Mouse (Mus musculus): ENCODE measurements around the gene Robo1. TPM values are rescaled to one million over a fixed set of nuclear protein-coding genes. Genes with fewer than 3 reads are reported as not detected.

Gene Robo1
- polyA plus RNA-seq, 1 experiment from 2014 or later: 91.8 TPM

DNA sequence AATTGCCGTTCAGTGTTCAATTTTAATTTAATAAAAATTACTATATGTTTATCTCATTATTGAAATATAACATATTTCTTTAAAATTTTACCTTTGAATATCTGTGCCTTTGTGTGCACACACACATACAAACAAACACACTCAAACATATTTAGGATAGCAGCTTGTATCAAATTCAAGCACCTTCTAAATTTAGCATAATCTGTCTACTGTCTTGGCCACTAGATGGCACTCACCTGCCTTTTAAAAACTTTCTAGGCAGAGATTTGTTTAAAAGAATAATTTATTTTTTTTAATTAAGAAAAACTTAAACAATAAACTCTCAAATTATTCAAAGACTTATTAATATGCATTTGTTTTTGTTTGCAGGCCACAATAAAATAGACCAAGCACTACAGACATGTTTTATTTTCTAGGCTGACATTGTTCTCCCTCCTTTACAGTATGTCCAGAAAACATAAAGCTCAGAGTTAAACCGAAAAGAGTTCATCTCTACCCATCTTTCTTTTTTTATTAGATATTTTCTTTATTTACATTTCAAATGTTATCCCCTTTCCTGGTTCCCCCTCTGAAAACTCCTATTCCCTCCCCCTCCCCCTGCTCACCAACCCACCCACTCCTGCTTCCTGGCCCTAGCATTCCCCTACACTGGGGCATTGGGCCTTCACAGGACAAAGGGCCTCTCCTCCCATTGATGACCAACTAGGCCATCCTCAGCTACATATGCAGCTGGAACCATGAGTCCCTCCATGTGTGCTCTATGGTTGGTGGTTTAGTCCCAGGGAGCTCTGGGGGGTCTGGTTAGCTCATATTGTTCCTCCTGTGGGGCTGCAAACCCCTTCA, 48.6 kb downstream of the Robo1 start:
- no peaks in the 10 kb centered on the region for H3K9me3 ChIP-seq (ENCODE audit: control insufficient read depth, low read length)
- H3K27me3 ChIP-seq (ENCODE audit: control insufficient read depth, insufficient read depth, low read length): no peaks in the 10 kb centered on the region
- H3K4me1 ChIP-seq (ENCODE audit: control insufficient read depth, insufficient read depth, low read length): no peaks in the 10 kb centered on the region
- H3K4me2 ChIP-seq (ENCODE audit: low read length): no peak overlapping the region
- no peaks in the 10 kb centered on the region for H3K36me3 ChIP-seq (ENCODE audit: control insufficient read depth, insufficient read depth, low read length)
- ATAC-seq (ENCODE audit: low FRiP score, low TSS enrichment): no peak
- 81% methylated on average over 2 of the region's 2 CpGs for WGBS
- H3K27ac ChIP-seq (replicated peaks; ENCODE audit: low read depth, low read length): no peak overlapping the region
- peak; percentile 87 for DNase-seq
- H3K9ac ChIP-seq (replicated peaks; ENCODE audit: low read length): no peak overlapping the region
- no peak overlapping the region for H3K4me3 ChIP-seq (replicated peaks; ENCODE audit: low read depth, low read length)

DNA sequence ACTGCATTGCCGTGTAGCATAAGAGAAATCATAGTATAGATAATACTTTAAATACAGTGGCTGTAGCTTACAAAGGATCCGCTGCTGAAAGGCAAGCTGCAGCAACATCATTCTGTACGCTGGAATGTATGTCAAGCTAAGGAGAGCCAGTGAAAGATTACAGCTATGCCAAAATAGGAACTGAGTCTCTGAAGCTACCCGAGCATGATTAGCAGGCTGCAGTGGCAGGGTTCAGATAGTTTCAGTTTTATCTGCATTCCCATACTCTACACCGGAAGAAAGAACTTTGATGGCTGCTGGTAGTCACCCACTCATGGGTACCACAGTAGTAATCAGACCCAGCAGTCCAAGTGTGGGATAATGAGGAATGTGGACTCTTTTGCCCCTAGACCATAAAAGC, 68.8 kb downstream of the Robo1 start:
- DNase-seq (no peak), ATAC-seq (ENCODE audit: low FRiP score, low TSS enrichment) (no peak)
- H3K4me3 ChIP-seq (replicated peaks; ENCODE audit: low read depth, low read length): no peak overlapping the region
- no peak overlapping the region for H3K9ac ChIP-seq (replicated peaks; ENCODE audit: low read length)
- H3K4me1 ChIP-seq (ENCODE audit: control insufficient read depth, insufficient read depth, low read length): no peaks in the 10 kb centered on the region
- H3K27ac ChIP-seq (replicated peaks; ENCODE audit: low read depth, low read length): no peak overlapping the region
- H3K9me3 ChIP-seq (ENCODE audit: control insufficient read depth, low read length): no peaks in the 10 kb centered on the region
- H3K4me2 ChIP-seq (ENCODE audit: low read length): no peak overlapping the region
- WGBS: 80% methylated on average over 5 of the region's 5 CpGs
- H3K36me3 ChIP-seq (ENCODE audit: control insufficient read depth, insufficient read depth, low read length): no peaks in the 10 kb centered on the region
- no peaks in the 10 kb centered on the region for H3K27me3 ChIP-seq (ENCODE audit: control insufficient read depth, insufficient read depth, low read length)

DNA sequence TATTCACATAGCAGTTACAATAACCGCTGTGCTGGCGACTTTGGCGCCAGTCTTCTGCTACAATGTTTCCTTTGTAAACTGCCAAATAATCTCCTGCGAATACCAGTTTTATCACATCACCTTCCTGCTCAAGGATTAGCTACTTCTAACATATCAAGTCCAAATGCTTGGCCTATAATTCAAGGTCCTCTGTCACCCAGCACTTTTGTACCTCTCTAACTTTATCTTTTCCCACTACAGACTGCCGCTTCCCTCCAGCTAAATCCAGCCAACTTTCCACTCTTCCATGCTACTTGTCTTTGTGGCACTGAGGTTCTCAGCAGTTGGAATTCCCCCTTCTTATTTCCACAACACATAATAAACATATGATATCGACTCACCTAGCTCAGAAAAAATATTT, 73.7 kb downstream of the Robo1 start:
- no peak overlapping the region for H3K9ac ChIP-seq (replicated peaks; ENCODE audit: low read length)
- no peak overlapping the region for H3K4me2 ChIP-seq (ENCODE audit: low read length)
- H3K9me3 ChIP-seq (ENCODE audit: control insufficient read depth, low read length): no peaks in the 10 kb centered on the region
- no peak for ATAC-seq (ENCODE audit: low FRiP score, low TSS enrichment)
- no peaks in the 10 kb centered on the region for H3K36me3 ChIP-seq (ENCODE audit: control insufficient read depth, insufficient read depth, low read length)
- no peak overlapping the region for H3K4me3 ChIP-seq (replicated peaks; ENCODE audit: low read depth, low read length)
- DNase-seq: no peak
- no peaks in the 10 kb centered on the region for H3K4me1 ChIP-seq (ENCODE audit: control insufficient read depth, insufficient read depth, low read length)
- H3K27ac ChIP-seq (replicated peaks; ENCODE audit: low read depth, low read length): no peak overlapping the region
- no peaks in the 10 kb centered on the region for H3K27me3 ChIP-seq (ENCODE audit: control insufficient read depth, insufficient read depth, low read length)
- WGBS: 90% methylated on average over 6 of the region's 6 CpGs

DNA sequence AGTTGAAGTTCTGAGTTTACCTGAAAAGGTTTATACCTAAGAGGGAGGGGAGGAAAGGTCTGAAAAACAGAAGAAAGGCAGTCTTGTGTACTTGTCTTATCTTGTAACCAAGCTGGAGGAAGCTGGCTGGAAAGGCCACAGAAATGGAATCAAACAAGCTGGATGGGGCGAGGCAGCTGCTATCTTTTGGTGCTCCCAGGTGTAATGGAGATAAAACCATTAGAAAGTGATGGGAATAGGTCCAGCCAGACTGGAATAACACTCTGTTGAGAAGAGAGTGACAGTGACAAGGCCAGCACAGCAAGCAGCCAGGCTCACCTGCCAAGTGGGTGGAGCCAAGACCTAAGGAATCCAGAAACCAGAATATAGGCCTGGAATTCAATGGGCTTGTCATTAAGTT, 75.5 kb downstream of the Robo1 start:
- Histone ChIP-seq H3K4me3 (replicated peaks; ENCODE audit: low read depth, low read length) (no peak overlapping the region), H3K4me2 (ENCODE audit: low read length) (no peak overlapping the region), H3K4me1 (ENCODE audit: control insufficient read depth, insufficient read depth, low read length) (no peaks in the 10 kb centered on the region), H3K36me3 (ENCODE audit: control insufficient read depth, insufficient read depth, low read length) (no peaks in the 10 kb centered on the region), H3K27ac (replicated peaks; ENCODE audit: low read depth, low read length) (no peak overlapping the region), H3K27me3 (ENCODE audit: control insufficient read depth, insufficient read depth, low read length) (no peaks in the 10 kb centered on the region), H3K9ac (replicated peaks; ENCODE audit: low read length) (no peak overlapping the region), H3K9me3 (ENCODE audit: control insufficient read depth, low read length) (no peaks in the 10 kb centered on the region)
- no peak for ATAC-seq (ENCODE audit: low FRiP score, low TSS enrichment)
- WGBS: 74% methylated on average over 1 of the region's 1 CpGs
- no peak for DNase-seq

DNA sequence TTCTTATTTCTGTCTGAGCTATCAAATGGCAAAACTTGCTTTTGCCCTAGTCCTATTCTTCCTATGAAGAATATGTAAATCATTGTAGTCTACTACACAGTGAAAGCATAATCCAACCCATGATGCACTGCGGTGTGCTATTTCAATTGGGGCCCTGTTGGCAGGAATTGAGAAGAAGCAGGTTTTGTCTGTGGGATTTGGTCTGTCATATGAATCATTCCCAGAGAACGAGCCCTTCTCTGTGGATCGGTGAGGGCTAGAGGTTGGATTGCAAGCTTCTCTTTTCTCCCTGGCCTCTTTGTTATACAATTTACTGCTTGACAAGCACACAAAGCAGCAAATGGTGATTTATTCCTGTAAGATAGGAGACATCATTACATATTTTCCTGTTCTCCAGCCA, 85.4 kb downstream of the Robo1 start:
- H3K4me1 ChIP-seq (ENCODE audit: control insufficient read depth, insufficient read depth, low read length): no peaks in the 10 kb centered on the region
- H3K9ac ChIP-seq (replicated peaks; ENCODE audit: low read length): no peak overlapping the region
- H3K36me3 ChIP-seq (ENCODE audit: control insufficient read depth, insufficient read depth, low read length): no peaks in the 10 kb centered on the region
- no peaks in the 10 kb centered on the region for H3K27me3 ChIP-seq (ENCODE audit: control insufficient read depth, insufficient read depth, low read length)
- no peak overlapping the region for H3K27ac ChIP-seq (replicated peaks; ENCODE audit: low read depth, low read length)
- ATAC-seq (ENCODE audit: low FRiP score, low TSS enrichment) (no peak), DNase-seq (no peak)
- H3K4me2 ChIP-seq (ENCODE audit: low read length): no peak overlapping the region
- WGBS: 31% methylated on average over 3 of the region's 3 CpGs
- H3K9me3 ChIP-seq (ENCODE audit: control insufficient read depth, low read length): no peaks in the 10 kb centered on the region
- H3K4me3 ChIP-seq (replicated peaks; ENCODE audit: low read depth, low read length): no peak overlapping the region

DNA sequence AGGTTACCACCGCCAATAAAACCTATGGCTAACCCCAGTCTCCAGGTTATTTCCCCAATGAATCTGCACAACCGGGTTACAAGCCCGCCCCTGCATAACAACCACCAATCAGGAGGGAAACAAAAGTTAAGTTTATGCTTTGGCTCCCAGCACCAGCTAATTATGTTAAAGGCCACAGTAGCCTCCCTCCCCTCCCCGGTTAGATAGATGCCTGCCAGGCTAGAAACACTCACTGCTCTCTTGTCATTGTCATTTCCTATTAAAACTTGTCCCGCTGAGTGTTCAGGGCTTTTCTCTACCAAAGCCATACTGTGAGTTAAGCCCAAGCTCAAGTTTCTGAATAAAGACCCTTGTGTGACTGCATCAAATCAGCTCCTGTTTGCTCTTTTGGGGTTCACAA, 90.7 kb downstream of the Robo1 start:
- WGBS: 31% methylated on average over 5 of the region's 5 CpGs
- ATAC-seq (ENCODE audit: low FRiP score, low TSS enrichment) (no peak; the same call in 1 of the 2 replicates), DNase-seq (no peak)

DNA sequence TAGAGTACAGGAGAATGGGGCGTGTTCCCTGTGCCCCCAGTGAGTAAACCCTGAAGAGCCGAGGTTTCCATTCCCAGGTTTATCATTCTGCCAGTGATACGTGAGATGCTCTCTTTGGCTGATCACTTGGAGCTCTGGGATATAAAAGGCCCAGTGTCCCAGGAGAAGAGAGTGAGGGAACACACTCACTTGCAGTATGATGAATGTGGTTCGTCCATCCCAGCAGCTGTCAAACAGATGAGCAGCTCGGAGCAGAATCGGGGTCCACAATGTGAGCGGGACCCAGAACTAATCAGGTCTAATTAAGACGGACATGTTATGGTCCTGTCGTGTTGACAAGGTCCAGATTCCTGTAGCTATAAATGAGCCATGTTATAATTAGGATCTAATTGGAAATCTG, 94.3 kb downstream of the Robo1 start:
- Histone ChIP-seq H3K36me3 (ENCODE audit: control insufficient read depth, insufficient read depth, low read length) (no peaks in the 10 kb centered on the region), H3K27me3 (ENCODE audit: control insufficient read depth, insufficient read depth, low read length) (no peaks in the 10 kb centered on the region), H3K4me1 (ENCODE audit: control insufficient read depth, insufficient read depth, low read length) (peaks cover 8% of the 10 kb centered on the region; the same call in 1 of the 2 replicates), H3K4me3 (replicated peaks; ENCODE audit: low read depth, low read length) (no peak overlapping the region), H3K9me3 (ENCODE audit: control insufficient read depth, low read length) (no peaks in the 10 kb centered on the region), H3K27ac (replicated peaks; ENCODE audit: low read depth, low read length) (no peak overlapping the region), H3K4me2 (ENCODE audit: low read length) (peak overlapping the region; percentile 26; the same call in 1 of the 2 replicates), H3K9ac (replicated peaks; ENCODE audit: low read length) (no peak overlapping the region)
- peak; percentile 39 for DNase-seq
- ATAC-seq (ENCODE audit: low FRiP score, low TSS enrichment): no peak
- WGBS: 15% methylated on average over 9 of the region's 9 CpGs

More for the DNA sequence above, 90.7 kb downstream of the Robo1 start:
- no peak overlapping the region for H3K9ac ChIP-seq (replicated peaks; ENCODE audit: low read length)
- H3K27ac ChIP-seq (replicated peaks; ENCODE audit: low read depth, low read length): no peak overlapping the region
- no peaks in the 10 kb centered on the region for H3K9me3 ChIP-seq (ENCODE audit: control insufficient read depth, low read length)
- H3K4me2 ChIP-seq (ENCODE audit: low read length): no peak overlapping the region
- H3K4me3 ChIP-seq (replicated peaks; ENCODE audit: low read depth, low read length): no peak overlapping the region
- no peaks in the 10 kb centered on the region for H3K27me3 ChIP-seq (ENCODE audit: control insufficient read depth, insufficient read depth, low read length)
- H3K36me3 ChIP-seq (ENCODE audit: control insufficient read depth, insufficient read depth, low read length): no peaks in the 10 kb centered on the region
- peaks cover 8% of the 10 kb centered on the region; the same call in 1 of the 2 replicates for H3K4me1 ChIP-seq (ENCODE audit: control insufficient read depth, insufficient read depth, low read length)

DNA sequence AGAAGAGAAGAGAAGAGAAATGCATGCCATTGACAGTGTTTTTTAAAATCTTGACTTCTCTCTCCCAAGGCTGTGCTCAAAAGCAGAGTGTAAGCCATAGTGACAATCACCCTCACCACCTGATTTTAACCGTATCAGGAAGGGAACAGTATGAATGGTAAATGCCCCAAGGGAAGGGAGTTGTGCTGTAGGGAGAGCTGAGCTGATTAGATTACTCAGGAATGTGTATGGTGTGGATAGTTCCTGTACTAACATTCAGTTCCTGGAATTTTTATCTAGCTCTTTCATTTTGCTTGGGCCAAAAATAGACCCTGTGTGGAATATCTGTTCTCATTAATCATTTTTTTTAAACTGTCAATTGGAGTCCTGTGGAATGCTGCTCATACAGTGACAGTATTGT, 101.7 kb downstream of the Robo1 start:
- Histone ChIP-seq H3K27ac (replicated peaks; ENCODE audit: low read depth, low read length) (no peak overlapping the region), H3K9ac (replicated peaks; ENCODE audit: low read length) (no peak overlapping the region), H3K27me3 (ENCODE audit: control insufficient read depth, insufficient read depth, low read length) (no peaks in the 10 kb centered on the region), H3K9me3 (ENCODE audit: control insufficient read depth, low read length) (no peaks in the 10 kb centered on the region), H3K4me1 (ENCODE audit: control insufficient read depth, insufficient read depth, low read length) (peaks cover 10% of the 10 kb centered on the region; the same call in 1 of the 2 replicates), H3K4me3 (replicated peaks; ENCODE audit: low read depth, low read length) (no peak overlapping the region), H3K36me3 (ENCODE audit: control insufficient read depth, insufficient read depth, low read length) (no peaks in the 10 kb centered on the region), H3K4me2 (ENCODE audit: low read length) (no peak overlapping the region)
- DNase-seq: no peak
- 70% methylated on average over 1 of the region's 1 CpGs for WGBS
- ATAC-seq (ENCODE audit: low FRiP score, low TSS enrichment): no peak

DNA sequence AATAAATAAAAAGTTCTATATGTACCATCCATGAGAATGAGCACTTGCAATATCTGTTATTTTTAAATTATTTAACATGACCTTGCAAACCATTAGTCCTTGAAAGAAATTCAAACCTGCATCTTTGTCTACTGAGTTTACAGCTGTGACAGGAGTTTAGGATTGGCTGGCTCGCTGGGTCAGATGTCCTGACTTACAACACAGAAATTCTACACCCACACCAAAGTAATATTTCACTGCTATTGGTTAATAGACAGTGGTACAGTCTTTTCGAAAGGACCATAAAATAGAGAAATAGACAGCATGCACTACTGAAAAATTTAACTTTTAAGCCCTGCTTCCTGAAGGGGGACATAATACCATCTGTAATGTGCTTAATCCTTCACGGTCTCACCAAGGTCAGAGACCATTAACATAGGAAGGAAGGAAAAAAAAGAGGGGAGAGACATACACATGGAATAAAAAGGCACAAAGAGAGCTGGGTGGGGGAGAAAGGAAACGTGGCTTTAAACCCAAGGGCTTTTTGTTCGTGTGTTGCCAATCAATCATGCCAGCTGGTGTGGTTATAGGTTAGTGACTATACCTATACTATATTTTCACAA, 103.7 kb downstream of the Robo1 start:
- Histone ChIP-seq H3K4me2 (ENCODE audit: low read length) (no peak overlapping the region), H3K27ac (replicated peaks; ENCODE audit: low read depth, low read length) (no peak overlapping the region), H3K9me3 (ENCODE audit: control insufficient read depth, low read length) (no peaks in the 10 kb centered on the region), H3K27me3 (ENCODE audit: control insufficient read depth, insufficient read depth, low read length) (no peaks in the 10 kb centered on the region), H3K4me1 (ENCODE audit: control insufficient read depth, insufficient read depth, low read length) (peaks cover 10% of the 10 kb centered on the region; the same call in 1 of the 2 replicates), H3K4me3 (replicated peaks; ENCODE audit: low read depth, low read length) (no peak overlapping the region), H3K36me3 (ENCODE audit: control insufficient read depth, insufficient read depth, low read length) (no peaks in the 10 kb centered on the region), H3K9ac (replicated peaks; ENCODE audit: low read length) (no peak overlapping the region)
- no peak for ATAC-seq (ENCODE audit: low FRiP score, low TSS enrichment)
- 21% methylated on average over 5 of the region's 5 CpGs for WGBS
- no peak for DNase-seq

Data from midbrain, embryonic 14.5 days (tissue).